Mouse (Mus musculus): ENCODE measurements at regions not wholly inside any gene's neighbourhood (a gene's known extent, or its start where the extent isn't known, plus 50 kb on each side); places are given as distances from the start of the nearest gene placed in this dataset.

GRCm38 (mm10) chr3:82619371-82619770 lies 71.5 kb upstream of the Npy2r start:
- no peak overlapping the region for H3K4me3 ChIP-seq (ENCODE audit: low read depth, low read length)
- H3K9ac ChIP-seq (replicated peaks; ENCODE audit: low read depth), result no peak overlapping the region
- H3K27ac ChIP-seq (ENCODE audit: low read length), result no peak overlapping the region
- DNase-seq (ENCODE audit: low spot score), result no peak
- TF ChIP-seq EP300 (IDR thresholded peaks at IDR 0.05) (no peak), CTCF (IDR thresholded peaks at IDR 0.05) (no peak)
- H3K4me2 ChIP-seq (replicated peaks; ENCODE audit: low read depth, low read length), result no peak overlapping the region
- no peaks in the 10 kb centered on the region for H3K4me1 ChIP-seq (ENCODE audit: insufficient read depth, low read depth, low read length)
- 79% methylated on average over 5 of the region's 5 CpGs for WGBS
- no peaks in the 10 kb centered on the region for H3K36me3 ChIP-seq (ENCODE audit: insufficient read depth, low read length)
- H3K9me3 ChIP-seq (ENCODE audit: low read length), result no peaks in the 10 kb centered on the region
- ATAC-seq, result no peak
- no peaks in the 10 kb centered on the region for H3K27me3 ChIP-seq (replicated peaks; ENCODE audit: insufficient read depth, low read length)

GRCm38 (mm10) chr3:82601880-82602279 lies 54.0 kb upstream of the Npy2r start:
- ATAC-seq (no peak), DNase-seq (ENCODE audit: low spot score) (no peak)
- H3K9me3 ChIP-seq (ENCODE audit: low read length), result no peaks in the 10 kb centered on the region
- H3K4me1 ChIP-seq (ENCODE audit: insufficient read depth, low read depth, low read length), result no peaks in the 10 kb centered on the region
- H3K36me3 ChIP-seq (ENCODE audit: insufficient read depth, low read length), result no peaks in the 10 kb centered on the region
- no peaks in the 10 kb centered on the region for H3K27me3 ChIP-seq (replicated peaks; ENCODE audit: insufficient read depth, low read length)
- TF ChIP-seq CTCF (IDR thresholded peaks at IDR 0.05), result no peak
- no peak for TF ChIP-seq EP300 (IDR thresholded peaks at IDR 0.05)
- 80% methylated on average over 4 of the region's 4 CpGs for WGBS
- H3K27ac ChIP-seq (ENCODE audit: low read length), result no peak overlapping the region
- H3K4me3 ChIP-seq (ENCODE audit: low read depth, low read length), result no peak overlapping the region
- no peak overlapping the region for H3K4me2 ChIP-seq (replicated peaks; ENCODE audit: low read depth, low read length)
- no peak overlapping the region for H3K9ac ChIP-seq (replicated peaks; ENCODE audit: low read depth)

DNA sequence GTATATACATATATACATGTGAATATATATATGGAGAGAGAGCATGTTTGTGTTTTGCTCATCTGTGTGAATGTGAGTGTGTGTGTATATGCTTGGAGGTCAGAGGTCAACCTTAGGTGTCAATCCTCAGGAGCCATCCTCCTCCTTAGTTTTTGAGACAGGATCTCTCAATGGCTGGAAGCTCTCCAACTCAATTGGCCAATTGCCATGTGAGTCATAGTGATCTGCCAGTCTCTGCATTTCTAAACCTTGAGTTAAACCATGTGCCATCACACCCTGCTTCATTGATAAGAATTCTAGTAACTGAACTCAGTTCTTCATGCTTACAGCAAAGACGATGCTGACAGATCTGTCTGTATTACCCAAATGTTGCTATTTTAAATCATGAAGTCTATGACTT lies 50.8 kb upstream of the Npy2r start:
- no peaks in the 10 kb centered on the region for H3K36me3 ChIP-seq (ENCODE audit: insufficient read depth, low read length)
- ATAC-seq, result no peak
- no peaks in the 10 kb centered on the region for H3K9me3 ChIP-seq (ENCODE audit: low read length)
- no peak overlapping the region for H3K27ac ChIP-seq (ENCODE audit: low read length)
- no peak overlapping the region for H3K4me3 ChIP-seq (ENCODE audit: low read depth, low read length)
- H3K4me2 ChIP-seq (replicated peaks; ENCODE audit: low read depth, low read length), result no peak overlapping the region
- H3K9ac ChIP-seq (replicated peaks; ENCODE audit: low read depth), result no peak overlapping the region
- DNase-seq (ENCODE audit: low spot score), result no peak
- TF ChIP-seq EP300 (IDR thresholded peaks at IDR 0.05) (no peak), CTCF (IDR thresholded peaks at IDR 0.05) (no peak)
- no peaks in the 10 kb centered on the region for H3K4me1 ChIP-seq (ENCODE audit: insufficient read depth, low read depth, low read length)
- WGBS, result 71% methylated on average over 1 of the region's 1 CpGs
- H3K27me3 ChIP-seq (replicated peaks; ENCODE audit: insufficient read depth, low read length), result no peaks in the 10 kb centered on the region
